Mouse (Mus musculus) myocyte (in vitro differentiated cells): ENCODE data around the gene Hps3. TPM values are rescaled to one million over a fixed set of nuclear protein-coding genes. Genes with fewer than 3 reads are reported as not detected.

Experiments
- H3K27me3 ChIP-seq: one replicate; pipeline ENCODE4 v1.6.1; 2011; ENCODE audit not compliant: control insufficient read depth, insufficient read depth, insufficient read length
- H3K36me3 ChIP-seq: one replicate; pipeline ENCODE4 v1.6.1; 2011; ENCODE audit not compliant: control insufficient read depth, insufficient read depth
- H3K4me2 ChIP-seq: one replicate; pipeline ENCODE4 v1.6.1; 2011; ENCODE audit warnings: low read depth, control low read depth
- H3K4me3 ChIP-seq: one replicate; pipeline ENCODE4 v1.5.1; 2011; ENCODE audit warnings: mild to moderate bottlenecking, control low read depth, moderate library complexity
- H3K79me2 ChIP-seq: one replicate; pipeline ENCODE4 v1.6.1; 2011; ENCODE audit not compliant: control insufficient read depth, insufficient read depth
- H3ac ChIP-seq: one replicate; pipeline ENCODE4 v1.6.1; 2011; ENCODE audit not compliant: control insufficient read depth, insufficient read length
- CEBPB ChIP-seq: IDR thresholded peaks from 2 replicates; pipeline ENCODE4 v1.6.1; 2011; ENCODE audit warnings: mild to moderate bottlenecking, moderate library complexity; ENCODE audit not compliant: poor library complexity, insufficient read depth, severe bottlenecking
- E2F4 ChIP-seq: IDR thresholded peaks from one replicate; pipeline ENCODE4 v1.6.1; 2011; ENCODE audit warnings: mild to moderate bottlenecking, control low read depth, moderate library complexity; ENCODE audit not compliant: insufficient read depth
- MAX ChIP-seq: IDR thresholded peaks from one replicate; pipeline ENCODE4 v1.6.1; 2011; ENCODE audit warnings: low read depth, mild to moderate bottlenecking, control low read depth
- MYOD1 ChIP-seq, 3 experiments: IDR thresholded peaks; one replicate each; pipeline ENCODE4 v1.6.1; 2011; ENCODE audit warnings: control low read depth in 2 of 3, low read depth in 2 of 3, mild to moderate bottlenecking in 2 of 3, moderate library complexity in 1 of 3; ENCODE audit not compliant: insufficient read length in 2 of 3, control insufficient read depth in 1 of 3
- MYOG ChIP-seq, 3 experiments: IDR thresholded peaks; one replicate each; pipeline ENCODE4 v1.6.1; 2011; ENCODE audit warnings: control low read depth in 2 of 3, low read depth in 2 of 3, mild to moderate bottlenecking in 2 of 3; ENCODE audit not compliant: insufficient read length in 2 of 3, control insufficient read depth in 1 of 3, insufficient read depth in 1 of 3
- POLR2A ChIP-seq: IDR thresholded peaks from one replicate; pipeline ENCODE4 v1.6.1; 2011; ENCODE audit warnings: low read depth, mild to moderate bottlenecking, control low read depth, moderate library complexity; ENCODE audit not compliant: insufficient read length
- POLR2AphosphoS2 ChIP-seq: IDR thresholded peaks from one replicate; pipeline ENCODE4 v1.6.1; 2011; ENCODE audit warnings: low read depth, control low read depth; ENCODE audit not compliant: insufficient read length
- REST ChIP-seq: IDR thresholded peaks from one replicate; pipeline ENCODE4 v1.6.1; 2011; ENCODE audit warnings: mild to moderate bottlenecking, control low read depth, moderate library complexity; ENCODE audit not compliant: insufficient read depth, insufficient read length
- SRF ChIP-seq: IDR thresholded peaks from one replicate; pipeline ENCODE4 v1.6.1; 2011; ENCODE audit warnings: low read depth; ENCODE audit not compliant: control insufficient read depth, insufficient read length
- TCF12 ChIP-seq: IDR thresholded peaks from one replicate; pipeline ENCODE4 v1.6.1; 2011; ENCODE audit warnings: mild to moderate bottlenecking, control low read depth; ENCODE audit not compliant: poor library complexity, insufficient read depth, severe bottlenecking
- TCF3 ChIP-seq: IDR thresholded peaks from one replicate; pipeline ENCODE4 v1.6.1; 2011; ENCODE audit warnings: low read depth, control low read depth; ENCODE audit not compliant: insufficient read length
- USF1 ChIP-seq: IDR thresholded peaks from one replicate; pipeline ENCODE4 v1.6.1; 2011; ENCODE audit warnings: low read depth, mild to moderate bottlenecking, control low read depth, moderate library complexity
- polyA plus RNA-seq: library from polyadenylated mRNA; unstranded; fragments of >200 nt; fragmentation: generic; extraction: Trizol; gene quantifications from one replicate; pipeline ENCODE4 v1.2.1, GENCODE M21; 2012; ENCODE audit warnings: missing spikeins

Gene Hps3
- polyA plus RNA-seq: 3.4 TPM

DNA sequence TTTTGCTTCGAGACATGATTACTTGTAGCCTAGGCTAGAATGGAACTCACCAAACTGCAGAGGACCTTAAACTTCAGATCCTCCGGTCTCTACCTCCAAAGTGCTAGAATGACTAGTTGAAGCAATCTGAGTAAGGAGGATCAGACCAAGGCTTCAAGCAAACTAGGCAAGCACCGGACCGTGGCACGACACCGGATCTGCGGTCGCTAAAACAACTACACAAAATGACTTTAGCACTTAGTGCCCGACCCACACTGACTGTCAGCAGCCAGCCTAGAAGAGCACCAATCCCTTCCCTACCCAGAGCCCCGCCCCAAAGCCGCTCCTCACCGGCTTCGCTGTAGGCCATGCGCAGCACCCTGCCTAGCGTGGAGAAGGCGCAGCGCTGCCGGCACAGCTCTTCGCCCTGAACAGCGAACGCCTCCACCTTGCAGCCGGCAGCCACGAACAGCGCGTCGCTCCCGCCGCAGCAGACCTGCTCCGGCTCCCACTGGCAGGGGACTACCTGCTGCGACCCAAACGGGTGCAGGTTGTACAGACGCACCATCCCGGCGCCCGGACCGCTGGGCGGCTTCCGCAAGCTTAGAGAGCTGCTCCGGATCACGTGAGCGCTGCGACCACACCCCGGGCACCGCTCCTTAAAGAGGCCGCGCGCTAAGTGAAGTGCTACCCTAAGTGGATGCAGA, at the start of gene Hps3:
TSS of gene Hps3 (minus strand) at position 597 of the 686 bp plus-strand sequence.
- H3K4me2 ChIP-seq: peak within 1 kb of the TSS; percentile 96
- peak within 1 kb of the TSS; percentile 40 for H3K4me3 ChIP-seq
- no peaks in the 10 kb centered on the region for H3K27me3 ChIP-seq
- H3K79me2 ChIP-seq: peaks cover 4% of the 10 kb centered on the region
- no peaks in the 10 kb centered on the region for H3K36me3 ChIP-seq
- TF ChIP-seq SRF (peak; percentile 33), POLR2AphosphoS2 (peak; percentile 87), USF1 (peak; percentile 96), E2F4 (no peak), POLR2A (peak; percentile 83), MYOG (IDR thresholded peaks at IDR 0.05; ENCODE audit: control insufficient read depth in 1 of 3, insufficient read depth in 1 of 3, insufficient read length in 2 of 3, low read depth in 2 of 3) (peak in 1 of 3 experiments; percentile 45), TCF12 (no peak), MAX (no peak)
- peak within 1 kb of the TSS; percentile 41 for H3ac ChIP-seq

DNA sequence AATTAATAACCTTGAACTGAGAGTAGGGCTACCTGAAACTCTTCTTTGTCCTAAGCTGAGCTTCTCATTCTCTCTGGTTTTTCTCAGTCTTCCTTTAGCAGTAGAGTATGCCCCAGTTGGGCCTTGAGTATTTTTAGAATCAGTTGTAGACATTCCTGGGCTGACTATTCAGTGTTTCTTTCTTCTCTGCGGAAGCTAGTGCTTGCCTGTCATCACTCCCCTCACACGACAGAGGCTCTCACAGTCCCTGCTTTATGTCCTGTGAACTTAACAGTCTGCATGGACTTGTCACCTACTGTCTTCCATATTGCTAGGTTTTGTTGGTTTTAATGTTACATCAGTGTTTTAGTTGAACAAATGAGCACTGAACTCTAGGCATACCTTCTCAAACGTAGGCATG, 47.0 kb upstream of the Hps3 start:
- no peak overlapping the region for H3K4me2 ChIP-seq
- no peaks in the 10 kb centered on the region for H3K79me2 ChIP-seq
- no peak overlapping the region for H3ac ChIP-seq
- no peaks in the 10 kb centered on the region for H3K27me3 ChIP-seq
- H3K36me3 ChIP-seq: no peaks in the 10 kb centered on the region
- H3K4me3 ChIP-seq: no peak overlapping the region
- TF ChIP-seq REST (no peak), E2F4 (no peak), MYOD1 (IDR thresholded peaks at IDR 0.05; ENCODE audit: control insufficient read depth in 1 of 3, insufficient read length in 2 of 3, low read depth in 2 of 3) (no peak), MYOG (IDR thresholded peaks at IDR 0.05; ENCODE audit: control insufficient read depth in 1 of 3, insufficient read depth in 1 of 3, insufficient read length in 2 of 3, low read depth in 2 of 3) (no peak), POLR2A (no peak), TCF3 (no peak), TCF12 (no peak), USF1 (no peak), MAX (no peak), CEBPB (no peak), POLR2AphosphoS2 (no peak), SRF (no peak)

DNA sequence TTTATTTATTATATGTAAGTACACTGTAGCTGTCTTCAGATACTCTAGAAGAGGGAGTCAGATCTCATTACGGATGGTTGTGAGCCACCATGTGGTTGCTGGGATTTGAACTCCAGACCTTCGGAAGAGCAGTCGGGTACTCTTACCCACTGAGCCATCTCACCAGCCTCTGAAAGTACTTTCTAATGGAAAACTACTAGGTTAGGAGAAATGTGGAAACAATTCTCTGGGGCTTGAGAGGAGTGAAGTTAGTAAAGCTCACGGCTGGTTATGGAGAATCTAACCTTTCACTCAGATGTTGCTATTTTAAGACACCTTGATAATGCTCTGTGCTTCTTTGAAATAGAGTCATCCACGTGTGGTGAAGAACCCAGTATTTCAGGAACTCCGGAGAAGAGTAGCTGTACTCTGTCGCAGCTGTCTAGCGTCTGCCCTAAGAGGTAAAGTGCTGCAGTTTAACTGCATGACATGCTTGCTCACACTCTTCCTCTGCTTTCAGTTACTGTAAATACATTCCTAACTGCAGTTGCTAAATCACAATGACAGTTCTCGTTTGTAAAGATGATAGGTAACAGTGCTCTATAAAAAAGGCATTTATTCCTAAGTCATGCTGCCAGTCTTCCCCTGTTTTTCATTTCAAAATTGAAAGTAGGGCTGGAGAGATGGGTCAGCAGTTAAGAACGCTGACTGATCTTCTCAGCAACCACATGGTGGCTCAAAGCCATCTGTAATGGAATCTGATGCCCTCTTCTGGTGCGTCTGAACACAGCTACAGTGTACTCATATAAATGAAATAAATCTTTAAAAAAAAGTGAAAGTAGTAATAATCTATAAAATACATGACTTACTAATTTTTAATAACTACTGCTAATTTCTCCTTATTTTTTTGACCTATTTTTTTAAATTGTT, 41.3 kb upstream of the Hps3 start:
- Histone ChIP-seq H3K27me3 (no peaks in the 10 kb centered on the region), H3K4me3 (no peak overlapping the region), H3K36me3 (no peaks in the 10 kb centered on the region), H3K79me2 (no peaks in the 10 kb centered on the region), H3ac (no peak overlapping the region), H3K4me2 (peak overlapping the region; percentile 10)
- TF ChIP-seq MAX: no peak
- TF ChIP-seq CEBPB: no peak
- no peak for TF ChIP-seq REST
- TF ChIP-seq E2F4: no peak
- no peak for TF ChIP-seq POLR2AphosphoS2
- TF ChIP-seq POLR2A: no peak
- TF ChIP-seq TCF12: no peak
- TF ChIP-seq MYOG (IDR thresholded peaks at IDR 0.05; ENCODE audit: control insufficient read depth in 1 of 3, insufficient read depth in 1 of 3, insufficient read length in 2 of 3, low read depth in 2 of 3): no peak
- TF ChIP-seq USF1: no peak
- TF ChIP-seq MYOD1 (IDR thresholded peaks at IDR 0.05; ENCODE audit: control insufficient read depth in 1 of 3, insufficient read length in 2 of 3, low read depth in 2 of 3): no peak
- TF ChIP-seq TCF3: no peak
- no peak for TF ChIP-seq SRF

DNA sequence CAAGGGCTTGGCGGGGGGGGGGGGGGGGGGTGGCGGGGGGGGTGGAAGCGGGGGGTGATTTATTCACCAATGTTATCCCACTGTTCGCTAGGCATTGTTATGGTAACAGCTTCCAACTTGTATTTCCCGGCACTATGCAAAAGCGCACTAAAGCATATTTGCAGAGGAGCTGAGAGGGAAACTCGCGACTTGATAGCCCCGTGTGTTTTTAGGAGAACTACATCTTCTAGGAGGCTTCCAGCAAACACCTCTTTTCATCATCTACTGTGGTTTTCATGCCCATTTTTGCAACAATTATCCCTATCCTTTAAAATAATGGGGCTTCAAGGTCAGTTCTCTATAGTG, 23.1 kb upstream of the Hps3 start:
- Histone ChIP-seq H3ac (no peak overlapping the region), H3K79me2 (peaks cover 4% of the 10 kb centered on the region), H3K4me3 (peak overlapping the region; percentile 81), H3K27me3 (no peaks in the 10 kb centered on the region), H3K4me2 (peak overlapping the region; percentile 95), H3K36me3 (no peaks in the 10 kb centered on the region)
- no peak for TF ChIP-seq POLR2AphosphoS2
- TF ChIP-seq MYOD1 (IDR thresholded peaks at IDR 0.05; ENCODE audit: control insufficient read depth in 1 of 3, insufficient read length in 2 of 3, low read depth in 2 of 3): no peak
- no peak for TF ChIP-seq E2F4
- TF ChIP-seq MYOG (IDR thresholded peaks at IDR 0.05; ENCODE audit: control insufficient read depth in 1 of 3, insufficient read depth in 1 of 3, insufficient read length in 2 of 3, low read depth in 2 of 3): no peak
- TF ChIP-seq SRF: no peak
- no peak for TF ChIP-seq TCF12
- TF ChIP-seq REST: no peak
- TF ChIP-seq CEBPB: no peak
- TF ChIP-seq TCF3: no peak
- TF ChIP-seq MAX: no peak
- no peak for TF ChIP-seq POLR2A
- no peak for TF ChIP-seq USF1
